Comparison of ENCODE assay signal across 36 mouse cellular contexts in the genomic region with DNA sequence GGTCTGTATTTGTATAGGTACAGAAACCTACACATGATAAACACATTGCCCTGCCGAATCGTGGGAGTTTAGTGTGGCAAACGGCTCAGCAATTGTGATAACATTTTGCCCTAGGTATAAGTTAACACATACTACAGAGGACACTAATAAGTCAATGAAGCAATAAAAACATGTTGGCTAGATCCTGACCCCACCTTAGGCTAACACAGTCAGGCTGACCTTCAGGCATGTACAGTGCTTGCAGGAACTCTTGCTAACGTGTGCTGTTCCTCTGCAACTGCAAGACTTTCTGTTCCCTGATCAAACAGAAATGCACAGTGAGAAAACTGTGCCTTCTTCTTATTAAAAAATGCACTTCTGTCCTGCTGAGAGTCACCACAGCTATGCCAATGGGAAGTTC. TPM values are rescaled to one million over a fixed set of nuclear protein-coding genes. Genes with fewer than 3 reads are reported as not detected.
DNase-seq lines count a peak whose midpoint lies in the region; ATAC-seq and TF ChIP-seq lines count a peak whose summit lies in the region.
"Had no signal": no experiment of that assay in that cellular context is flagged by ENCODE, and none has a peak within 500 bp of the region (broad histone marks: within the 10 kb centered on the region; RNA-seq: fewer than 3 reads in every experiment).

No protein-coding gene starts in this region.

- no peak overlapping the region for H3K9ac ChIP-seq in intestine, postnatal 0 days (ENCODE audit: low read depth, low read length)
- no peak overlapping the region for H3K9ac ChIP-seq in stomach, postnatal 0 days (ENCODE audit: low read length)
- H3K9ac ChIP-seq: forebrain, embryonic 13.5 days; heart, embryonic 12.5 days; heart, embryonic 15.5 days; hindbrain, embryonic 13.5 days had no signal

- H3K4me3 ChIP-seq in heart, embryonic 10.5 days = no peak overlapping the region
- no peak overlapping the region for H3K4me3 ChIP-seq in intestine, postnatal 0 days (ENCODE audit: low read depth, low read length)
- H3K4me3 ChIP-seq in stomach, postnatal 0 days (ENCODE audit: low read depth, low read length) = no peak overlapping the region
- H3K4me3 ChIP-seq: forebrain, embryonic 10.5 days; forebrain, embryonic 13.5 days; heart, embryonic 12.5 days; heart, embryonic 15.5 days; hindbrain, embryonic 13.5 days had no signal

- TF ChIP-seq CTCF in intestine, postnatal 0 days (IDR thresholded peaks at IDR 0.05; ENCODE audit: low read depth) = no peak
- TF ChIP-seq CTCF in stomach, postnatal 0 days (IDR thresholded peaks at IDR 0.05; ENCODE audit: low read depth) = no peak

- peak; percentile 13 for DNase-seq in heart, embryonic 10.5 days (ENCODE audit: low spot score)
- no peak for DNase-seq in heart, postnatal 4 days
- DNase-seq in stomach, postnatal 0 days (ENCODE audit: low spot score) = no peak
- DNase-seq in urinary bladder, postnatal 25 days (ENCODE audit: low spot score) = no peak
- DNase-seq in cerebellum, postnatal 36 days = no peak
- DNase-seq: adrenal gland, adult 2 months; adrenal gland, postnatal 14 days; B cell, adult 2 months; cerebellum, adult 11 months; cerebellum, adult 2 months; cerebellum, adult 9-11 months; cerebellum, postnatal 25 days; embryo, embryonic 11 days; gastrocnemius, postnatal 10 days; gastrocnemius, postnatal 36 days; heart, postnatal 10 days; kidney, adult 18-20 months had no signal

- TF ChIP-seq EP300 in stomach, postnatal 0 days (optimal IDR thresholded peaks at IDR 0.05) = no peak

- H3K27me3 ChIP-seq in heart, embryonic 10.5 days (ENCODE audit: insufficient read depth, poor library complexity, severe bottlenecking) = no peaks in the 10 kb centered on the region
- no peaks in the 10 kb centered on the region for H3K27me3 ChIP-seq in intestine, postnatal 0 days (replicated peaks; ENCODE audit: control insufficient read depth, insufficient read depth, low read length)
- no peaks in the 10 kb centered on the region for H3K27me3 ChIP-seq in stomach, postnatal 0 days (ENCODE audit: control insufficient read depth, insufficient read depth, low read length)
- H3K27me3 ChIP-seq: forebrain, embryonic 13.5 days; heart, embryonic 15.5 days; hindbrain, embryonic 13.5 days; Patski had no signal

- no peaks in the 10 kb centered on the region for H3K9me3 ChIP-seq in heart, embryonic 10.5 days
- H3K9me3 ChIP-seq in intestine, postnatal 0 days (ENCODE audit: control insufficient read depth) = no peaks in the 10 kb centered on the region
- H3K9me3 ChIP-seq in stomach, postnatal 0 days (ENCODE audit: control insufficient read depth, low read length) = no peaks in the 10 kb centered on the region
- H3K9me3 ChIP-seq: forebrain, embryonic 10.5 days; forebrain, embryonic 13.5 days; G1E; heart, embryonic 12.5 days; heart, embryonic 15.5 days; hindbrain, embryonic 13.5 days had no signal

- H3K4me2 ChIP-seq in intestine, postnatal 0 days (replicated peaks; ENCODE audit: low read depth) = peak overlapping the region; percentile 9; the same call in 1 of the 2 replicates
- H3K4me2 ChIP-seq in stomach, postnatal 0 days (replicated peaks; ENCODE audit: low read depth) = no peak overlapping the region
- H3K4me2 ChIP-seq: forebrain, embryonic 13.5 days; heart, embryonic 12.5 days; heart, embryonic 15.5 days; hindbrain, embryonic 13.5 days had no signal

- ATAC-seq in intestine, postnatal 0 days = peak; percentile 71
- 0 out of 2 replicates have a peak, but pooled peaks have one; percentile 81 for ATAC-seq in stomach, postnatal 0 days (ENCODE audit: low FRiP score, low TSS enrichment)
- ATAC-seq: forebrain, embryonic 13.5 days; forebrain, embryonic 16.5 days; hindbrain, embryonic 16.5 days; Patski had no signal

- H3K27ac ChIP-seq in heart, embryonic 10.5 days = no peak overlapping the region
- H3K27ac ChIP-seq in intestine, postnatal 0 days (ENCODE audit: low read depth, low read length) = no peak overlapping the region
- H3K27ac ChIP-seq in stomach, postnatal 0 days (replicated peaks) = no peak overlapping the region
- H3K27ac ChIP-seq: forebrain, embryonic 10.5 days; forebrain, embryonic 13.5 days; heart, embryonic 15.5 days; hindbrain, embryonic 13.5 days had no signal

- no peaks in the 10 kb centered on the region for H3K36me3 ChIP-seq in heart, embryonic 10.5 days
- H3K36me3 ChIP-seq in intestine, postnatal 0 days (ENCODE audit: control insufficient read depth, insufficient read depth) = no peaks in the 10 kb centered on the region
- H3K36me3 ChIP-seq in stomach, postnatal 0 days (ENCODE audit: control insufficient read depth, insufficient read depth, low read length) = no peaks in the 10 kb centered on the region
- H3K36me3 ChIP-seq: forebrain, embryonic 10.5 days; G1E; heart, embryonic 12.5 days; heart, embryonic 15.5 days; hindbrain, embryonic 13.5 days had no signal

- 76% methylated on average over 4 of the region's 4 CpGs for WGBS in heart, embryonic 10.5 days
- WGBS in intestine, postnatal 0 days = 33% methylated on average over 4 of the region's 4 CpGs
- 31% methylated on average over 4 of the region's 4 CpGs for WGBS in stomach, postnatal 0 days

- no peaks in the 10 kb centered on the region for H3K4me1 ChIP-seq in heart, embryonic 10.5 days
- H3K4me1 ChIP-seq in intestine, postnatal 0 days (replicated peaks; ENCODE audit: control insufficient read depth, insufficient read depth, low read length) = no peaks in the 10 kb centered on the region
- no peaks in the 10 kb centered on the region for H3K4me1 ChIP-seq in stomach, postnatal 0 days (replicated peaks; ENCODE audit: control insufficient read depth, insufficient read depth)
- H3K4me1 ChIP-seq: forebrain, embryonic 10.5 days; forebrain, embryonic 13.5 days; heart, embryonic 12.5 days; heart, embryonic 15.5 days; hindbrain, embryonic 13.5 days had no signal

RNA-seq across cellular contexts. Expression of gene Oas1d, which starts 9.6 kb away (rescaled TPM):
- polyA plus RNA-seq in heart, embryonic 10.5 days (2016; fragmentation: Nextera tagmentation; extraction: Ambion mirVana) = not detected in 2 replicates
- total RNA-seq in heart, postnatal 4 days (2021) = not detected
- polyA plus RNA-seq in intestine, postnatal 0 days (2015; fragmentation: Nextera tagmentation; extraction: Ambion mirVana) = 0.18 and 0.25 TPM in 2 replicates
- polyA plus RNA-seq in stomach, postnatal 0 days (2015; fragmentation: Nextera tagmentation; extraction: Ambion mirVana) = 0.07 TPM in 1 of 2 replicates, not detected in the other
- total RNA-seq: adrenal gland, adult 2 months; adrenal gland, postnatal 14 days; adrenal gland, postnatal 4 days; CH12.LX; gastrocnemius, adult 18-20 months; gastrocnemius, postnatal 10 days; gastrocnemius, postnatal 36 days; granulocyte monocyte progenitor cell, adult 5-6 weeks; heart, adult 8-10 months; heart, postnatal 10 days; hematopoietic stem cell, adult 5-6 weeks had no signal
- polyA plus RNA-seq: adrenal gland, adult 2 months; cerebellum, adult 2 months; cortical plate, adult 2 months; embryonic facial prominence, embryonic 11.5 days; embryonic facial prominence, embryonic 14.5 days; forebrain, embryonic 10.5 days; forebrain, embryonic 13.5 days; forebrain, embryonic 16.5 days; G1E; heart, embryonic 12.5 days; heart, embryonic 15.5 days; hindbrain, embryonic 13.5 days; Patski had no signal

RNA-seq across cellular contexts. Expression of gene Oas1a, which starts 16.6 kb away (rescaled TPM):
- 0.26 and 0.38 TPM in 2 replicates for polyA plus RNA-seq in heart, embryonic 10.5 days (2016; fragmentation: Nextera tagmentation; extraction: Ambion mirVana)
- under 1 TPM; 0.36 to 0.38 TPM for total RNA-seq in heart, postnatal 4 days (2021)
- polyA plus RNA-seq in intestine, postnatal 0 days (2015; fragmentation: Nextera tagmentation; extraction: Ambion mirVana) = 65.4 and 65.6 TPM in 2 replicates
- 15.5 and 16.1 TPM in 2 replicates for polyA plus RNA-seq in stomach, postnatal 0 days (2015; fragmentation: Nextera tagmentation; extraction: Ambion mirVana)
- total RNA-seq: gastrocnemius, postnatal 10 days had no signal

RNA-seq across cellular contexts. Expression of gene Oas1g, which starts 36.6 kb away (rescaled TPM):
- not detected in 2 replicates for polyA plus RNA-seq in heart, embryonic 10.5 days (2016; fragmentation: Nextera tagmentation; extraction: Ambion mirVana)
- not detected for total RNA-seq in heart, postnatal 4 days (2021)
- 30.9 and 31.8 TPM in 2 replicates for polyA plus RNA-seq in intestine, postnatal 0 days (2015; fragmentation: Nextera tagmentation; extraction: Ambion mirVana)
- polyA plus RNA-seq in stomach, postnatal 0 days (2015; fragmentation: Nextera tagmentation; extraction: Ambion mirVana) = 4.7 and 5.1 TPM in 2 replicates
- total RNA-seq: adrenal gland, postnatal 14 days; G1E; gastrocnemius, adult 18-20 months; gastrocnemius, postnatal 10 days; heart, postnatal 10 days had no signal
- polyA plus RNA-seq: embryonic facial prominence, embryonic 11.5 days; forebrain, embryonic 10.5 days; forebrain, embryonic 16.5 days; G1E; heart, embryonic 12.5 days had no signal

Comparison
In these comparisons a context has a peak if more than half of its experiments do, and no peak if none do; other contexts are left out.
1. RNA of gene Oas1a, which starts 16.6 kb away (polyA plus RNA-seq): 65.4 to 65.6 TPM in intestine, postnatal 0 days and 15.5 to 16.1 TPM in stomach, postnatal 0 days; 0.26 to 0.38 TPM in heart, embryonic 10.5 days; every median in the first group is over 10 times any median in the second.